Mouse (Mus musculus) limb, embryonic 13.5 days (tissue): ENCODE measurements around the gene Lmo7. TPM values are rescaled to one million over a fixed set of nuclear protein-coding genes. Genes with fewer than 3 reads are reported as not detected.

Experiments used
- ATAC-seq: fragments of 200-750 bp; cut with Nextera tagmentation; 2 replicates; pipeline ENCODE4 v1.8.0; 2017; ENCODE audit warnings: low read depth, moderate number of reproducible peaks, moderate TSS enrichment; ENCODE audit not compliant: low FRiP score
- H3K27ac ChIP-seq: fragments of 300-500 bp; sonication (generic); 2 replicates; pipeline ENCODE4 v1.5.1; 2015; ENCODE audit warnings: inconsistent platforms, mild to moderate bottlenecking, moderate library complexity
- H3K27me3 ChIP-seq: fragments of 300-500 bp; sonication (generic); 2 replicates; pipeline ENCODE4 v1.6.1; 2015; ENCODE audit warnings: mild to moderate bottlenecking, inconsistent platforms
- H3K36me3 ChIP-seq: fragments of 300-500 bp; sonication (generic); 2 replicates; pipeline ENCODE4 v1.6.1; 2015; ENCODE audit warnings: inconsistent platforms, mild to moderate bottlenecking, moderate library complexity
- H3K4me1 ChIP-seq: fragments of 300-500 bp; sonication (generic); 2 replicates; pipeline ENCODE4 v1.6.1; 2015; ENCODE audit warnings: inconsistent platforms
- H3K4me2 ChIP-seq: fragments of 300-500 bp; sonication (generic); replicated peaks from 2 replicates; pipeline ENCODE4 v1.6.1; 2015; ENCODE audit warnings: inconsistent platforms, mild to moderate bottlenecking, moderate library complexity
- H3K4me3 ChIP-seq: fragments of 300-500 bp; sonication (generic); 2 replicates; pipeline ENCODE4 v1.5.1; 2015; ENCODE audit warnings: moderate library complexity, mild to moderate bottlenecking, inconsistent platforms
- H3K9ac ChIP-seq: fragments of 300-500 bp; sonication (generic); 2 replicates; pipeline ENCODE4 v1.6.1; 2015; ENCODE audit warnings: mild to moderate bottlenecking, inconsistent platforms
- H3K9me3 ChIP-seq: fragments of 300-500 bp; sonication (generic); 2 replicates; pipeline ENCODE4 v1.6.1; 2016; ENCODE audit warnings: inconsistent platforms
- WGBS: fragments of 180-500 bp; shearing (Covaris S2); methylation state at CpG from one replicate; pipeline ENCODE4 v1.1.7; 2015; 5-methylcytosine and 5-hydroxymethylcytosine counted together
- polyA plus RNA-seq: library from polyadenylated mRNA; unstranded; fragments of >200 nt; fragmentation: Nextera tagmentation; extraction: Ambion mirVana; gene quantifications from 2 replicates; pipeline ENCODE4 v1.2.1, GENCODE M21; 2015

Lmo7 gene
- polyA plus RNA-seq, 1 experiment from 2014 or later, result 14.4 TPM

- H3K4me3 ChIP-seq, result no peak overlapping the region
- 13% methylated on average over 3 of the region's 3 CpGs for WGBS
These were observed 52.3 kb downstream of the Lmo7 start for GRCm38 (mm10) chr14:101781943-101782510.

GRCm38 (mm10) chr14:101784315-101784945, 54.7 kb downstream of the Lmo7 start:
- Histone ChIP-seq H3K9me3 (no peaks in the 10 kb centered on the region), H3K36me3 (no peaks in the 10 kb centered on the region), H3K4me2 (no peak overlapping the region), H3K27ac (no peak overlapping the region), H3K4me3 (no peak overlapping the region), H3K9ac (no peak overlapping the region), H3K27me3 (no peaks in the 10 kb centered on the region), H3K4me1 (peaks cover 5% of the 10 kb centered on the region; the same call in 1 of the 2 replicates)
- ATAC-seq, result no peak
- 88% methylated on average over 3 of the region's 3 CpGs for WGBS

More at GRCm38 (mm10) chr14:101781943-101782510, 52.3 kb downstream of the Lmo7 start:
- Histone ChIP-seq H3K9ac (no peak overlapping the region), H3K36me3 (no peaks in the 10 kb centered on the region), H3K9me3 (no peaks in the 10 kb centered on the region), H3K27me3 (no peaks in the 10 kb centered on the region), H3K27ac (no peak overlapping the region), H3K4me2 (no peak overlapping the region), H3K4me1 (no peaks in the 10 kb centered on the region)
- ATAC-seq, result no peak

GRCm38 (mm10) chr14:101787903-101788302, 58.1 kb downstream of the Lmo7 start:
- no peaks in the 10 kb centered on the region for H3K27me3 ChIP-seq
- no peak overlapping the region for H3K27ac ChIP-seq
- no peak overlapping the region for H3K4me2 ChIP-seq
- H3K9ac ChIP-seq, result no peak overlapping the region; the same call in 1 of the 2 replicates
- peaks cover 5% of the 10 kb centered on the region; the same call in 1 of the 2 replicates for H3K4me1 ChIP-seq
- no peaks in the 10 kb centered on the region for H3K36me3 ChIP-seq
- ATAC-seq, result no peak
- no peak overlapping the region for H3K4me3 ChIP-seq
- 47% methylated on average over 5 of the region's 5 CpGs for WGBS
- no peaks in the 10 kb centered on the region for H3K9me3 ChIP-seq

- Histone ChIP-seq H3K36me3 (no peaks in the 10 kb centered on the region), H3K9me3 (no peaks in the 10 kb centered on the region), H3K9ac (no peak overlapping the region), H3K4me3 (no peak overlapping the region), H3K27ac (no peak overlapping the region), H3K4me2 (no peak overlapping the region), H3K27me3 (no peaks in the 10 kb centered on the region), H3K4me1 (peaks cover 5% of the 10 kb centered on the region; the same call in 1 of the 2 replicates)
- ATAC-seq, result no peak
- WGBS, result 64% methylated on average over 5 of the region's 6 CpGs
These were observed 58.7 kb downstream of the Lmo7 start for GRCm38 (mm10) chr14:101788475-101788874.

GRCm38 (mm10) chr14:101794553-101795177, 64.9 kb downstream of the Lmo7 start:
- no peaks in the 10 kb centered on the region for H3K9me3 ChIP-seq
- H3K9ac ChIP-seq, result no peak overlapping the region
- ATAC-seq, result no peak
- H3K4me1 ChIP-seq, result no peaks in the 10 kb centered on the region
- no peak overlapping the region for H3K4me2 ChIP-seq
- WGBS, result 87% methylated on average over 10 of the region's 10 CpGs
- H3K4me3 ChIP-seq, result no peak overlapping the region
- H3K36me3 ChIP-seq, result no peaks in the 10 kb centered on the region
- H3K27me3 ChIP-seq, result no peaks in the 10 kb centered on the region
- no peak overlapping the region for H3K27ac ChIP-seq

GRCm38 (mm10) chr14:101797930-101798500, 68.3 kb downstream of the Lmo7 start:
- H3K27me3 ChIP-seq, result no peaks in the 10 kb centered on the region
- H3K4me3 ChIP-seq, result no peak overlapping the region
- no peak overlapping the region for H3K27ac ChIP-seq
- no peaks in the 10 kb centered on the region for H3K4me1 ChIP-seq
- no peak overlapping the region for H3K9ac ChIP-seq
- no peak for ATAC-seq
- no peak overlapping the region for H3K4me2 ChIP-seq
- H3K9me3 ChIP-seq, result no peaks in the 10 kb centered on the region
- 91% methylated on average over 5 of the region's 5 CpGs for WGBS
- no peaks in the 10 kb centered on the region for H3K36me3 ChIP-seq

GRCm38 (mm10) chr14:101798766-101799165, 69.0 kb downstream of the Lmo7 start:
- no peak overlapping the region for H3K27ac ChIP-seq
- H3K9ac ChIP-seq, result no peak overlapping the region
- ATAC-seq, result no peak
- no peaks in the 10 kb centered on the region for H3K27me3 ChIP-seq
- no peak overlapping the region for H3K4me2 ChIP-seq
- H3K9me3 ChIP-seq, result no peaks in the 10 kb centered on the region
- H3K4me1 ChIP-seq, result no peaks in the 10 kb centered on the region
- WGBS, result 80% methylated on average over 2 of the region's 2 CpGs
- no peak overlapping the region for H3K4me3 ChIP-seq
- no peaks in the 10 kb centered on the region for H3K36me3 ChIP-seq

- Histone ChIP-seq H3K36me3 (no peaks in the 10 kb centered on the region), H3K9me3 (no peaks in the 10 kb centered on the region), H3K4me2 (no peak overlapping the region), H3K27me3 (no peaks in the 10 kb centered on the region), H3K4me3 (no peak overlapping the region), H3K9ac (no peak overlapping the region), H3K27ac (no peak overlapping the region), H3K4me1 (peaks cover 12% of the 10 kb centered on the region)
- WGBS, result 79% methylated on average over 1 of the region's 1 CpGs
- no peak for ATAC-seq
These were observed 71.9 kb downstream of the Lmo7 start for GRCm38 (mm10) chr14:101801674-101802073.

- Histone ChIP-seq H3K4me1 (peaks cover 12% of the 10 kb centered on the region), H3K4me2 (no peak overlapping the region), H3K27ac (no peak overlapping the region), H3K4me3 (no peak overlapping the region), H3K36me3 (no peaks in the 10 kb centered on the region), H3K9ac (no peak overlapping the region), H3K27me3 (no peaks in the 10 kb centered on the region), H3K9me3 (no peaks in the 10 kb centered on the region)
- 78% methylated on average over 4 of the region's 4 CpGs for WGBS
- no peak for ATAC-seq
These were observed 74.4 kb downstream of the Lmo7 start for GRCm38 (mm10) chr14:101804119-101804518.

- no peaks in the 10 kb centered on the region for H3K27me3 ChIP-seq
- H3K4me3 ChIP-seq, result no peak overlapping the region
- H3K27ac ChIP-seq, result no peak overlapping the region
- no peak overlapping the region for H3K9ac ChIP-seq
- peaks cover 12% of the 10 kb centered on the region for H3K4me1 ChIP-seq
- ATAC-seq, result no peak
- no peaks in the 10 kb centered on the region for H3K9me3 ChIP-seq
- no peaks in the 10 kb centered on the region for H3K36me3 ChIP-seq
- 53% methylated on average over 4 of the region's 4 CpGs for WGBS
- no peak overlapping the region for H3K4me2 ChIP-seq
These were observed 75.0 kb downstream of the Lmo7 start for GRCm38 (mm10) chr14:101804562-101805327.

GRCm38 (mm10) chr14:101805328-101805697, 75.6 kb downstream of the Lmo7 start:
- H3K27me3 ChIP-seq, result no peaks in the 10 kb centered on the region
- H3K4me3 ChIP-seq, result no peak overlapping the region
- ATAC-seq, result no peak
- no peak overlapping the region for H3K9ac ChIP-seq
- H3K9me3 ChIP-seq, result no peaks in the 10 kb centered on the region
- WGBS, result 54% methylated on average over 7 of the region's 7 CpGs
- H3K36me3 ChIP-seq, result no peaks in the 10 kb centered on the region
- H3K4me1 ChIP-seq, result peaks cover 12% of the 10 kb centered on the region
- no peak overlapping the region for H3K4me2 ChIP-seq
- H3K27ac ChIP-seq, result no peak overlapping the region

GRCm38 (mm10) chr14:101806058-101806457, 76.3 kb downstream of the Lmo7 start:
- Histone ChIP-seq H3K36me3 (no peaks in the 10 kb centered on the region), H3K9me3 (no peaks in the 10 kb centered on the region), H3K4me3 (no peak overlapping the region), H3K4me2 (no peak overlapping the region), H3K4me1 (peaks cover 12% of the 10 kb centered on the region), H3K9ac (no peak overlapping the region), H3K27me3 (no peaks in the 10 kb centered on the region), H3K27ac (no peak overlapping the region)
- 75% methylated on average over 5 of the region's 5 CpGs for WGBS
- no peak for ATAC-seq
